Mouse (Mus musculus) stomach, postnatal 0 days (tissue): Measurements from ENCODE around the gene Gng8. TPM values are rescaled to one million over a fixed set of nuclear protein-coding genes. Genes with fewer than 3 reads are reported as not detected.
A peak's percentile ranks its signal among the peaks of the same experiment; 100 is the strongest.

Experiments
- ATAC-seq: fragments of 200-750 bp; cut with Nextera tagmentation; 2 replicates; pipeline ENCODE4 v1.8.0; 2017; ENCODE audit not compliant: low FRiP score, low TSS enrichment
- DNase-seq: peaks from one replicate; pipeline ENCODE4 v3.0.0-alpha.2; 2016; ENCODE audit warnings: low spot score
- H3K27ac ChIP-seq: fragments of 300-500 bp; sonication (generic); replicated peaks from 2 replicates; pipeline ENCODE4 v1.5.1; 2014; ENCODE audit warnings: mild to moderate bottlenecking, control low read depth
- H3K27me3 ChIP-seq: fragments of 300-500 bp; sonication (generic); 2 replicates; pipeline ENCODE4 v1.6.1; 2014; ENCODE audit warnings: low read length; ENCODE audit not compliant: control insufficient read depth, insufficient read depth
- H3K36me3 ChIP-seq: fragments of 300-500 bp; sonication (generic); 2 replicates; pipeline ENCODE4 v1.6.1; 2014; ENCODE audit warnings: low read length, mixed read lengths; ENCODE audit not compliant: control insufficient read depth, insufficient read depth
- H3K4me1 ChIP-seq: fragments of 300-500 bp; sonication (generic); replicated peaks from 2 replicates; pipeline ENCODE4 v1.6.1; 2014; ENCODE audit warnings: antibody characterized with exemption; ENCODE audit not compliant: control insufficient read depth, insufficient read depth
- H3K4me2 ChIP-seq: fragments of 300-500 bp; sonication (generic); replicated peaks from 2 replicates; pipeline ENCODE4 v1.6.1; 2014; ENCODE audit warnings: low read depth, mild to moderate bottlenecking, control low read depth, moderate library complexity
- H3K4me3 ChIP-seq: fragments of 300-500 bp; sonication (generic); 2 replicates; pipeline ENCODE4 v1.5.1; 2014; ENCODE audit warnings: low read depth, low read length, control low read depth
- H3K9ac ChIP-seq: fragments of 300-500 bp; sonication (generic); 2 replicates; pipeline ENCODE4 v1.6.1; 2014; ENCODE audit warnings: mild to moderate bottlenecking, low read length, control low read depth, mixed read lengths
- H3K9me3 ChIP-seq: fragments of 300-500 bp; sonication (generic); 2 replicates; pipeline ENCODE4 v1.6.1; 2016; ENCODE audit warnings: low read length; ENCODE audit not compliant: control insufficient read depth
- CTCF ChIP-seq: IDR thresholded peaks from 2 replicates; pipeline ENCODE4 v1.5.1; 2016; ENCODE audit warnings: antibody characterized with exemption, low read depth, mild to moderate bottlenecking, moderate library complexity
- EP300 ChIP-seq: optimal IDR thresholded peaks from 2 replicates; pipeline ENCODE3; 2016; ENCODE audit warnings: antibody characterized with exemption
- WGBS: fragments of 180-500 bp; shearing (Covaris S2); extraction: QIAGEN DNeasy Blood & Tissue Kit; methylation state at CpG from one replicate; pipeline ENCODE4 v1.1.7; 2014; 5-methylcytosine and 5-hydroxymethylcytosine counted together
- polyA plus RNA-seq: library from polyadenylated mRNA; unstranded; fragments of >200 nt; fragmentation: Nextera tagmentation; extraction: Ambion mirVana; gene quantifications from 2 replicates; pipeline ENCODE4 v1.2.1, GENCODE M21; 2015

Gene Gng8
- 7.3 and 7.4 TPM in 2 replicates for polyA plus RNA-seq

DNA sequence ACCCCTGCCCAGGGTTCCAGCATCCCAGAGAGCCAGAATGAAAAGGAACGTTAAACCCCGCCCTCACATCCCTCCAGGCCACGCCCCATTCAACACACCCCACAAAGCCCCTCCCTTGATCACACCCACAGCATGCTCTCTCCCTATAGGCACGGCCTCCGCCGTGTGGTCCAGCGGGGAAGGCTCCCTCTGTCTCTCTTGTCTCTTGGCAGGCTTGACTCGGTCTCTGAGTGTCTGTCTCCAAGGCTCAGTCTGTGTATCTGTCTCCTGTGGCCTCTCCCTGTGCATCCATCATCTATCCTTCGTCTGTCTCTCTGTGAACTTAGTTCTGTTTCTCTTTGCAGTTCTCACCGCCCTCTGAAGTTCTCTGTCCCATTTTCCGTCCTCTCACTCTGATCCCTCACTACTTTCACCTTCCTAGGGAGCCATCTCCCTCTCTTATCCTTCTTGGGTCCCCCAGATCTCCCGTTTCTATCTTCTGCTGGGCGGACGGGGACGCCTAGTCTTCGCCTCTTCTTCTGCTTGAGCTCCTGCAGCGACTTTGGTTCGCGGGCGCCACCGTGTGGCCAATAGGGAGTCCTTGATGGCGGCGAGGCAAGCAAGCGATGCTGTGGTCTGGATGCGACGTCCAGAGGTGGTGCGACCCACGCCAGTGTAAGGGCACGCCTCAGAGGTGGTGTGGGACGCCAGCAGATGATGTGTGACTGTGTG is at the start of gene Gng8:
Gene Gng8, plus strand, starts transcription at position 146 of the 711 bp plus-strand sequence.
- DNase-seq = peak; percentile 85
- TF ChIP-seq CTCF (peak; percentile 98), EP300 (no peak)
- no peaks in the 10 kb centered on the region for H3K36me3 ChIP-seq
- no peaks in the 10 kb centered on the region for H3K27me3 ChIP-seq
- peak within 1 kb of the TSS; percentile 58 for H3K4me2 ChIP-seq
- peak within 1 kb of the TSS; percentile 33 for H3K4me3 ChIP-seq
- no peaks in the 10 kb centered on the region; the same call in 1 of the 2 replicates for H3K4me1 ChIP-seq
- ATAC-seq = peak; percentile 86
- H3K9me3 ChIP-seq = no peaks in the 10 kb centered on the region
- under 1% methylated on average over 30 of the region's 30 CpGs for WGBS
- H3K9ac ChIP-seq = no peak within 1 kb of the TSS; the same call in 1 of the 2 replicates
- H3K27ac ChIP-seq = peak within 1 kb of the TSS; percentile 91

GRCm38 (mm10) chr7:16842645-16843063 is 48.9 kb upstream of the Gng8 start, which contains the start of gene Prkd2:
Prkd2 (plus strand) TSS chr7:16842902.
- under 1% methylated on average over 31 of the region's 32 CpGs for WGBS
- peak; percentile 90 for DNase-seq
- TF ChIP-seq EP300 (no peak), CTCF (no peak)
- Histone ChIP-seq H3K4me3 (peak within 1 kb of the TSS; percentile 67), H3K36me3 (peaks cover 17% of the 10 kb centered on the region), H3K4me2 (peak within 1 kb of the TSS; percentile 97), H3K4me1 (peaks cover 5% of the 10 kb centered on the region; the same call in 1 of the 2 replicates), H3K27me3 (no peaks in the 10 kb centered on the region), H3K27ac (peak within 1 kb of the TSS; percentile 85), H3K9ac (peak within 1 kb of the TSS; percentile 84), H3K9me3 (no peaks in the 10 kb centered on the region)
- ATAC-seq = peak; percentile 77; the same call in 1 of the 2 replicates

- peak; percentile 3; the same call in 1 of the 2 replicates for ATAC-seq
- Histone ChIP-seq H3K9me3 (no peaks in the 10 kb centered on the region), H3K27ac (peak overlapping the region; percentile 85), H3K27me3 (no peaks in the 10 kb centered on the region), H3K36me3 (peaks cover 8% of the 10 kb centered on the region), H3K4me3 (peak overlapping the region; percentile 67), H3K4me2 (peak overlapping the region; percentile 97), H3K9ac (peak overlapping the region; percentile 84), H3K4me1 (peaks cover 5% of the 10 kb centered on the region; the same call in 1 of the 2 replicates)
- WGBS = 2% methylated on average over 33 of the region's 33 CpGs
- TF ChIP-seq EP300 (no peak), CTCF (no peak)
- peak; percentile 33 for DNase-seq
These were observed 48.0 kb upstream of the Gng8 start for GRCm38 (mm10) chr7:16843441-16844171.

DNA sequence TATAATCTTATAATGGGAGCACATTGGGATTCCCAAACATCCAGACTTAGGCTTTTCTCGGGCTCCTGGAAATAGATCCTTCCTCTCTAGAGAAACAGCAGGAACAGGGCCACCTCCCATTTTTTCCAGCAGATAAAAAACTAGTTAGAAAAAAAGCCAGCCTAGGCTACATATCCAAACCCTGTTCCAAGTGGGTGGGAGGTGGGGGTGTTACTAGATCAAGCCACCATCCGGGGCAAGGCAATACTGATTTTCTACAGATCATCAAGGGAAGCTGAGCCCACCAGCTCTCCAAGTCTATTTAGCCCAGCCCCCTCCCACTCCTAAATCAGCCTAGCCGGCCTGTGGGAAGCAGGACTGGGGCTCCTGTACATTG is 46.9 kb upstream of the Gng8 start:
- Histone ChIP-seq H3K9ac (peak overlapping the region; percentile 84), H3K27me3 (no peaks in the 10 kb centered on the region), H3K9me3 (no peaks in the 10 kb centered on the region), H3K4me2 (peak overlapping the region; percentile 97), H3K4me3 (peak overlapping the region; percentile 67), H3K4me1 (peaks cover 5% of the 10 kb centered on the region; the same call in 1 of the 2 replicates), H3K27ac (peak overlapping the region; percentile 85), H3K36me3 (peaks cover 8% of the 10 kb centered on the region; the same call in 1 of the 2 replicates)
- ATAC-seq (no peak), DNase-seq (no peak)
- TF ChIP-seq CTCF (no peak), EP300 (no peak)
- 38% methylated on average over 3 of the region's 3 CpGs for WGBS

DNA sequence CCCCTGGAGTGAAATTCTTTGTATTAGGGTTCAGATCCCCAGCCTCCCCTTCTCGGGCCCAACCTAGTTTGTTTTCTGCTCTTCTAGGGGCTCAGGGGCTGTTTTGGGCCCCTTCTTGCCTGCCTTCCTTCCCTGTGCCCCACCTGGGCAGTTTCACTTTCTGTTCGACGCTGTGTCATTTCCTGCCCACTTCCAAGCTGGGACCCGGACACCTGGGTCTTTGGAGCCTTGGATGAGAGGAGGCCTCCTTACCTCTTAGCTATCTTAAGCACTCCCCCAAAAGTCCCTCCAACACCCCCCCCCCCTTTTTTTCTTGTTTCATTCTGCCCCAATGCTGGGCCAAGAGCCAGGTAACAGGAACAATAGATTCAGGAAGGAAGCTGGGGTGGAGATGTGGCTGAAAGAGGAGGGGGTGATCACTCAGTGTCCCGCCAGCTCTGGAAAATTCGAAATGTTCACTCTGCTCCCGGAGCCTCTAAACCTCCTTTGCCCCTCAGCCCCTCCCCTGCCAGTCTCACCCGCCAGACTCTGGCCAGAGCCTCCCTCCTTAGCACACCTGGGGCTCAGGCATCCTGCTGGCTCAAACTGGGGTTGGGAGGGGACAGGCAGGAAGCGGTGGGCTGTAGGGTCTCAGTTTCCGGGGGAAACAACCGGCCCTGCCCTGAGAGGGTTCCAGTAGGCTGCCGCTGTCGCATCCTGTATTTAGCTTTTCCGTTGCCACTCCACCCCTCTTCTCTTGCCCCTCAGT is 46.3 kb upstream of the Gng8 start:
- DNase-seq = peak; percentile 57
- 25% methylated on average over 14 of the region's 14 CpGs for WGBS
- Histone ChIP-seq H3K4me3 (peak overlapping the region; percentile 67), H3K4me2 (peak overlapping the region; percentile 97), H3K9ac (peak overlapping the region; percentile 84), H3K9me3 (no peaks in the 10 kb centered on the region), H3K27ac (peak overlapping the region; percentile 85), H3K36me3 (peaks cover 12% of the 10 kb centered on the region; the same call in 1 of the 2 replicates), H3K4me1 (peaks cover 5% of the 10 kb centered on the region; the same call in 1 of the 2 replicates), H3K27me3 (no peaks in the 10 kb centered on the region)
- TF ChIP-seq EP300 (no peak), CTCF (no peak)
- ATAC-seq = peak; percentile 26; the same call in 1 of the 2 replicates
